Mouse (Mus musculus) olfactory bulb, adult 2 months (tissue): ENCODE measurements around the gene Slc44a5. TPM values are rescaled to one million over a fixed set of nuclear protein-coding genes. Genes with fewer than 3 reads are reported as not detected.
"Not testable (repeated sequence)": the region's sequence is repeated elsewhere in the genome, so short reads cannot be mapped to it uniquely, and the experiment has no call there.

Source experiments
- H3K27ac ChIP-seq: fragments of 200-500 bp; 2 replicates; pipeline ENCODE4 v1.5.1; 2012; ENCODE audit warnings: low read depth, low read length; ENCODE audit not compliant: insufficient read depth
- H3K4me1 ChIP-seq: fragments of 200-500 bp; 2 replicates; pipeline ENCODE4 v1.6.1; 2012; ENCODE audit warnings: low read length; ENCODE audit not compliant: control insufficient read depth, insufficient read depth
- H3K4me3 ChIP-seq: fragments of 200-500 bp; 2 replicates; pipeline ENCODE4 v1.5.1; 2012; ENCODE audit warnings: mild to moderate bottlenecking, low read depth, low read length, moderate library complexity; ENCODE audit not compliant: insufficient read depth
- CTCF ChIP-seq: fragments of 200-500 bp; IDR thresholded peaks from 2 replicates; pipeline ENCODE4 v1.5.1; 2012; ENCODE audit warnings: low read depth, mild to moderate bottlenecking, low read length, moderate library complexity; ENCODE audit not compliant: insufficient read depth
- POLR2A ChIP-seq: fragments of 200-500 bp; IDR thresholded peaks from 2 replicates; pipeline ENCODE4 v1.6.1; 2012; ENCODE audit warnings: mild to moderate bottlenecking, low read depth, low read length, moderate library complexity; ENCODE audit not compliant: insufficient read depth
- WGBS: fragments of 180-500 bp; shearing (Covaris S2); methylation state at CpG from one replicate; pipeline ENCODE4 v1.1.7; 2018; 5-methylcytosine and 5-hydroxymethylcytosine counted together
- polyA plus RNA-seq: library from polyadenylated mRNA; stranded (reverse); fragments of >200 nt; gene quantifications from 2 replicates; pipeline ENCODE4 v1.2.4, GENCODE M21; 2012; ENCODE audit warnings: low replicate concordance; ENCODE audit not compliant: missing spikeins, insufficient read depth, insufficient read length

Slc44a5 gene
- polyA plus RNA-seq, 1 experiment, result not detected

DNA sequence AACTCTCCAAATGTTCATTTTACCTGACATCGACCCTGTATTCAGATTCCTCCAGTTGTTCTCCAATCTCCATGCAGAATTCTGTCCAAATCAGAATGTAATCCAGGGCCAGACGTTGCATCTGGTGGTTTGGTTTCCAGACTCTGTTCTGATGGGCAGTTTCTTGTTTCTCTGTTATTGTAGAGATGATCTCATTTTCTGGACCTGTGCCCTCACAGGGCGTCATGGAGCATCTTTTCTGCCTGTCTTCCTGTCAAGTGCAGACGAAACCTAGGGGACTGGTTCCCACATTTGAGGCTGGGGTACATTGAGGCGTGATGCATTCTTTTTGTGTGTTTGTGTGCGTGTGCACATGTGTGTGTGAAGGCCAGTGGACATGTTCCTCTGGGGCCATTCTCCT lies 160.8 kb downstream of the Slc44a5 start:
- no peak for TF ChIP-seq POLR2A
- TF ChIP-seq CTCF, result no peak
- H3K4me1 ChIP-seq, result peaks cover 2% of the 10 kb centered on the region; the same call in 1 of the 2 replicates
- H3K27ac ChIP-seq, result no peak overlapping the region
- no peak overlapping the region for H3K4me3 ChIP-seq
- WGBS, result 80% methylated on average over 6 of the region's 6 CpGs

GRCm38 (mm10) chr3:154134701-154135100 lies 161.5 kb downstream of the Slc44a5 start:
- H3K27ac ChIP-seq, result no peak overlapping the region
- H3K4me3 ChIP-seq, result no peak overlapping the region
- WGBS, result 87% methylated on average over 2 of the region's 2 CpGs
- TF ChIP-seq CTCF (no peak), POLR2A (no peak)
- H3K4me1 ChIP-seq, result peaks cover 2% of the 10 kb centered on the region; the same call in 1 of the 2 replicates

DNA sequence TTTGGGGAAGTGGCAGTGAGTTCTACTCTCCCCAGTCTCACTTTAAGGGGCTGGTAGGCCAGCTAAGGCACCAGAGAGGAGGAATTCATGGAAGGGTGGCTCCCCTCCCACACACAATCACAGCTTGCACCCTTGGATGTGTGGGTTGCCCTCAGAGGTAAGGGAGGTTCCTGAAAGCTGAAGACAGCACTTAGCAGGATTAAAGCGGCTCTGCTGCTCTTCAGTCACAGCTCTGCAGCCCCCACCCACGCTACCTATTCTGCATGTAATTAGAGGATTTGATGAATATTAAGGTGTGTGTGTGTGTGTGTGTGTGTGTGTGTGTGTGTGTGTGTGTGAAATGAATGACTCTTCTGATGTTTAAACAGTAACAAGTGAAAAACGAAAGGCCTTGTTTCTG lies 163.3 kb downstream of the Slc44a5 start:
- TF ChIP-seq POLR2A (no peak), CTCF (no peak)
- H3K4me3 ChIP-seq, result no peak overlapping the region
- WGBS, result 62% methylated on average over 3 of the region's 3 CpGs
- H3K27ac ChIP-seq, result no peak overlapping the region
- peaks cover 2% of the 10 kb centered on the region; the same call in 1 of the 2 replicates for H3K4me1 ChIP-seq

DNA sequence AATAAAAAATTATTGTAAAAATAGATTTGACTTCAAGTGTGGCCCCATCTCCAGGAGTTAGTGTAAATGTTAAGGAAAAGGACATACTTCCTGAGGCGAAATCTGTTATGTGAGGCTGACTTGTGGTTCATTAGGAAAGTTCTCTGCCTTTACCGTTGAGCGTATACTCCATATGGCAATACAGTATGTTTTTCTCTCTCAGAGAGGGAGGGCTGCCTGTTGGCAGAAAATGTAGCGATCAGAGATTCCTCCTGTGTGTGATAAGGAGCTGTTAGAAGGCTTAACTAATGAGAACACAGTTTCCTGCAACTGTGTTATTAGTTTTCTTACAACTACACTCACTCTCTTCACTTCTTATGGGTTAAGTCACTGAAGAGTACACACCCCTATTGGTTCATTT lies 168.1 kb downstream of the Slc44a5 start:
- H3K27ac ChIP-seq, result no peak overlapping the region
- H3K4me1 ChIP-seq, result peaks cover 2% of the 10 kb centered on the region; the same call in 1 of the 2 replicates
- WGBS, result 89% methylated on average over 4 of the region's 4 CpGs
- TF ChIP-seq POLR2A (no peak), CTCF (no peak)
- H3K4me3 ChIP-seq, result no peak overlapping the region

GRCm38 (mm10) chr3:154142618-154143017 lies 169.4 kb downstream of the Slc44a5 start:
- Histone ChIP-seq H3K27ac (no peak overlapping the region), H3K4me3 (no peak overlapping the region), H3K4me1 (no peaks in the 10 kb centered on the region)
- 73% methylated on average over 4 of the region's 4 CpGs for WGBS
- TF ChIP-seq CTCF, result no peak
- no peak for TF ChIP-seq POLR2A

- Histone ChIP-seq H3K4me3 (no peak overlapping the region), H3K27ac (no peak overlapping the region), H3K4me1 (no peaks in the 10 kb centered on the region)
- WGBS, result 30% methylated on average over 4 of the region's 4 CpGs
- TF ChIP-seq POLR2A (no peak), CTCF (no peak)
Measured at GRCm38 (mm10) chr3:154145750-154146149, 172.5 kb downstream of the Slc44a5 start.

- H3K27ac ChIP-seq, result no peak overlapping the region
- no peak for TF ChIP-seq CTCF
- H3K4me3 ChIP-seq, result no peak overlapping the region
- 91% methylated on average over 4 of the region's 4 CpGs for WGBS
- no peaks in the 10 kb centered on the region for H3K4me1 ChIP-seq
Measured at GRCm38 (mm10) chr3:154149778-154150177, 176.5 kb downstream of the Slc44a5 start.

DNA sequence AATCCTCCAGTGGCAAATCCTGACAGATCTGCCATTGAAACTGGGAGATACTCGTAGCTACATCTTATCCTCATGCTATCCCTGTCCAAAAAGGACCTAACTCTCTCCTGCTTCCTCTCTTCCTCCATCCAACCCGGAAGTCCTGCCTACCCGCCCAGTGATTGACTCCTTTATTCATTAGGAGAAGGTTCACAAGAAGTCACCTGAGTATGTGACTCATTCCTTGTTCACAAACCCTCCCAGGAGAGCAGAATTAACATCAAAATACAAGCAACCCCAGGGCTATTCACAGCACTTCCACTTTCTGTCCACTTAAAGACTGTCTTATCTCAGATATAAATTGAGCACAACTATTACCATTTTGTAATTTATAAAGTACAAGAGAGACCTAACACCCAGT lies 180.3 kb downstream of the Slc44a5 start:
- H3K4me3 ChIP-seq, H3K27ac ChIP-seq, H3K4me1 ChIP-seq: not testable (repeated sequence)
- 87% methylated on average over 3 of the region's 3 CpGs for WGBS

DNA sequence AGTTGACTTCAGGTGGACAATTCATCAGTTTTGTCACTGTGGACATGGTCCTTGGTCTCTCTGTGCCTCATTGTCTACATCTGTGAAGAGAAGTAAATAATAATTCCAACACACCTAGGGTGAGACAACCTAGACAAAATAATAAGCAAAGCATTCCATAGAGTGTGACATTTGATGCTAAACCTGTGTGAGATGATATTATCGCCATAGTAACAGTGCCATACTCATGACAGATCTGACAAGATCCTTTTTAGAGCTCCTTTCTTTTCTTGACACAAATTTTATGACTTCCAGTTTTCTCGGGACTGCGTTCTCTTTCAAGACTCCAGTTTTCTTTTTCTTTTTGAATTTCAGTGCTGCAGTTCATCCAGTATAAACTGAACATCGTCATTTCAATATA lies 192.6 kb downstream of the Slc44a5 start:
- Histone ChIP-seq H3K27ac (no peak overlapping the region), H3K4me1 (no peaks in the 10 kb centered on the region), H3K4me3 (no peak overlapping the region)
- WGBS, result 94% methylated on average over 4 of the region's 4 CpGs
- TF ChIP-seq POLR2A (no peak), CTCF (no peak)

DNA sequence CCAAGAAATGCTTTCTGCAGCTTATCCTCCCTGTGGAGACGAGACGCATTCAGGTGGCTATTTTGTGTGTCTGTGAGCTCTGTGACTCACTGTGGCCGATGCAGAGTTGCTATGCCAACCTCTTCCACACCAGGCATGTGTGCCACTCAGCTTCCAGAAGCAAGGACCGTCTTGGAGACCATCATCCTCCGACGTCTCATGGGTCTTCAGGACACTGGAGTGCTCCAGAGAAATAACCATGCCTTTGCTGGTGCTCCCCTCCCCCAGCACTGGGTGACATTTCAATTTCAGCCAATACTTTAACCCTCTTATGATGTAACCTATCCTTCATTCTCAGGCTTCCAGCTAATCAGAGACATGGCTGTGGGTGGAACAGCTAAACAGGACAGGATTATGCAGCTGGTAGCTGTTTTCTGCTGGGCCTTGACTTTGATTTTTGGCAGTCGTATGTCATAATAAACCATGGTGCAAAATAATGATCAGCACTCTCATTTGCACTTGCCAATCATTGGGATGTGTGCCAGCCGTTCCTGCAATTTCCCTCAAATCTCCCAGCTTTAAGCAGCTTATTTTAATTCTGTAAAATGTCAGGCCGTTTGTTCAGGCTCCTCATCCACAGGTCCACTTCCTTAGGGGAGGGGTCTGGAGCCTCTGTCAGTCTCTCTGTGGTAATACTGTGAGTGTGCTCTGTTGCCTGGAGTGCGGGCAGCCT lies 198.8 kb downstream of the Slc44a5 start:
- peaks cover 8% of the 10 kb centered on the region for H3K4me1 ChIP-seq
- WGBS, result 37% methylated on average over 10 of the region's 10 CpGs
- TF ChIP-seq CTCF (no peak), POLR2A (no peak)
- H3K27ac ChIP-seq, result peak overlapping the region; percentile 52; the same call in 1 of the 2 replicates
- no peak overlapping the region for H3K4me3 ChIP-seq
